Mouse (Mus musculus): ENCODE results near the gene Sarnp. TPM values are rescaled to one million over a fixed set of nuclear protein-coding genes. Genes with fewer than 3 reads are reported as not detected.

Gene Sarnp
- polyA plus RNA-seq, 1 experiment from 2014 or later, result 139 TPM

GRCm38 (mm10) chr10:128921251-128921650 lies 104.1 kb downstream of the Sarnp start:
- WGBS, result 53% methylated on average over 1 of the region's 1 CpGs
- H3K27ac ChIP-seq, result 0 out of 2 replicates have a peak overlapping the region, but pooled peaks have one; percentile 7
- no peaks in the 10 kb centered on the region for H3K9me3 ChIP-seq (ENCODE audit: control insufficient read depth, low read length)
- no peak overlapping the region for H3K9ac ChIP-seq
- no peaks in the 10 kb centered on the region for H3K27me3 ChIP-seq (ENCODE audit: control insufficient read depth, insufficient read depth, low read length)
- peaks cover 13% of the 10 kb centered on the region; the same call in 1 of the 2 replicates for H3K36me3 ChIP-seq (replicated peaks; ENCODE audit: control insufficient read depth, insufficient read depth)
- peak overlapping the region; percentile 62; the same call in 1 of the 2 replicates for H3K4me2 ChIP-seq (replicated peaks)
- ATAC-seq (ENCODE audit: low FRiP score) (no peak), DNase-seq (ENCODE audit: low spot score) (no peak)
- H3K4me1 ChIP-seq (replicated peaks; ENCODE audit: control insufficient read depth, insufficient read depth, low read length), result peaks cover 33% of the 10 kb centered on the region
- no peak overlapping the region for H3K4me3 ChIP-seq (replicated peaks; ENCODE audit: low read length)

- H3K4me3 ChIP-seq (replicated peaks; ENCODE audit: low read length), result peak overlapping the region; percentile 51
- DNase-seq (ENCODE audit: low spot score), result no peak
- peak overlapping the region; percentile 66 for H3K9ac ChIP-seq
- H3K4me2 ChIP-seq (replicated peaks), result peak overlapping the region; percentile 62
- H3K9me3 ChIP-seq (ENCODE audit: control insufficient read depth, low read length), result no peaks in the 10 kb centered on the region
- H3K27me3 ChIP-seq (ENCODE audit: control insufficient read depth, insufficient read depth, low read length), result no peaks in the 10 kb centered on the region
- H3K4me1 ChIP-seq (replicated peaks; ENCODE audit: control insufficient read depth, insufficient read depth, low read length), result peaks cover 33% of the 10 kb centered on the region
- ATAC-seq (ENCODE audit: low FRiP score), result no peak
- 71% methylated on average over 16 of the region's 16 CpGs for WGBS
- H3K36me3 ChIP-seq (replicated peaks; ENCODE audit: control insufficient read depth, insufficient read depth), result peaks cover 5% of the 10 kb centered on the region; the same call in 1 of the 2 replicates
- 0 out of 2 replicates have a peak overlapping the region, but pooled peaks have one; percentile 7 for H3K27ac ChIP-seq
Observed at GRCm38 (mm10) chr10:128921883-128922821, 105.0 kb downstream of the Sarnp start.

- H3K27me3 ChIP-seq (ENCODE audit: control insufficient read depth, insufficient read depth, low read length), result peaks cover 3% of the 10 kb centered on the region; the same call in 1 of the 2 replicates
- H3K4me2 ChIP-seq (replicated peaks), result peak within 1 kb of the TSS; percentile 62
- 4% methylated on average over 1 of the region's 1 CpGs for WGBS
- H3K4me1 ChIP-seq (replicated peaks; ENCODE audit: control insufficient read depth, insufficient read depth, low read length), result peaks cover 33% of the 10 kb centered on the region
- peak within 1 kb of the TSS; percentile 51 for H3K4me3 ChIP-seq (replicated peaks; ENCODE audit: low read length)
- DNase-seq (ENCODE audit: low spot score) (no peak), ATAC-seq (ENCODE audit: low FRiP score) (no peak)
- peak within 1 kb of the TSS; percentile 83 for H3K27ac ChIP-seq
- H3K9ac ChIP-seq, result peak within 1 kb of the TSS; percentile 66
- H3K36me3 ChIP-seq (replicated peaks; ENCODE audit: control insufficient read depth, insufficient read depth), result no peaks in the 10 kb centered on the region
- no peaks in the 10 kb centered on the region for H3K9me3 ChIP-seq (ENCODE audit: control insufficient read depth, low read length)
Observed at GRCm38 (mm10) chr10:128922822-128923012, 105.6 kb downstream of the Sarnp start, which contains the start of gene Rdh5. TSS of gene Rdh5 (minus strand) at chr10:128922888.

GRCm38 (mm10) chr10:128923013-128923691 lies 106.0 kb downstream of the Sarnp start:
- WGBS, result under 1% methylated on average over 42 of the region's 42 CpGs
- Histone ChIP-seq H3K4me1 (replicated peaks; ENCODE audit: control insufficient read depth, insufficient read depth, low read length) (peaks cover 29% of the 10 kb centered on the region), H3K36me3 (replicated peaks; ENCODE audit: control insufficient read depth, insufficient read depth) (no peaks in the 10 kb centered on the region), H3K4me2 (replicated peaks) (peak overlapping the region; percentile 62), H3K27me3 (ENCODE audit: control insufficient read depth, insufficient read depth, low read length) (peaks cover 5% of the 10 kb centered on the region; the same call in 1 of the 2 replicates), H3K4me3 (replicated peaks; ENCODE audit: low read length) (peak overlapping the region; percentile 51), H3K27ac (peak overlapping the region; percentile 83), H3K9ac (peak overlapping the region; percentile 66), H3K9me3 (ENCODE audit: control insufficient read depth, low read length) (no peaks in the 10 kb centered on the region)
- ATAC-seq (ENCODE audit: low FRiP score) (peak; percentile 95), DNase-seq (ENCODE audit: low spot score) (peak; percentile 90)

GRCm38 (mm10) chr10:128923935-128924334 lies 106.8 kb downstream of the Sarnp start, which contains the start of gene Bloc1s1:
TSS of gene Bloc1s1 (minus strand) at chr10:128924035.
- H3K27ac ChIP-seq, result peak within 1 kb of the TSS; percentile 83
- peaks cover 5% of the 10 kb centered on the region; the same call in 1 of the 2 replicates for H3K27me3 ChIP-seq (ENCODE audit: control insufficient read depth, insufficient read depth, low read length)
- ATAC-seq (ENCODE audit: low FRiP score) (peak; percentile 0; the same call in 1 of the 2 replicates), DNase-seq (ENCODE audit: low spot score) (no peak)
- H3K9ac ChIP-seq, result peak within 1 kb of the TSS; percentile 66
- peak within 1 kb of the TSS; percentile 51 for H3K4me3 ChIP-seq (replicated peaks; ENCODE audit: low read length)
- H3K4me2 ChIP-seq (replicated peaks), result peak within 1 kb of the TSS; percentile 62
- no peaks in the 10 kb centered on the region for H3K36me3 ChIP-seq (replicated peaks; ENCODE audit: control insufficient read depth, insufficient read depth)
- H3K9me3 ChIP-seq (ENCODE audit: control insufficient read depth, low read length), result no peaks in the 10 kb centered on the region
- peaks cover 26% of the 10 kb centered on the region for H3K4me1 ChIP-seq (replicated peaks; ENCODE audit: control insufficient read depth, insufficient read depth, low read length)
- 65% methylated on average over 9 of the region's 9 CpGs for WGBS

Other genes starting within 250 kb of the Sarnp start
- 1.5 and 1.8 TPM in 2 replicates for gene Erbb3, start 227.7 kb upstream of the Sarnp start, polyA plus RNA-seq (2014; fragmentation: Nextera tagmentation; extraction: Ambion mirVana)
- gene Rps26, start 190.6 kb upstream of the Sarnp start, polyA plus RNA-seq (2014; fragmentation: Nextera tagmentation; extraction: Ambion mirVana), result 450 and 573 TPM in 2 replicates
- gene Ikzf4, start 171.3 kb upstream of the Sarnp start, polyA plus RNA-seq (2014; fragmentation: Nextera tagmentation; extraction: Ambion mirVana), result 17.2 and 18.1 TPM in 2 replicates
- gene Suox, start 143.3 kb upstream of the Sarnp start, polyA plus RNA-seq (2014; fragmentation: Nextera tagmentation; extraction: Ambion mirVana), result 11.5 and 12.7 TPM in 2 replicates
- gene Rab5b, start 121.1 kb upstream of the Sarnp start, polyA plus RNA-seq (2014; fragmentation: Nextera tagmentation; extraction: Ambion mirVana), result 95.6 and 109 TPM in 2 replicates
- 0.79 and 0.85 TPM in 2 replicates for gene Pmel, start 113.1 kb upstream of the Sarnp start, polyA plus RNA-seq (2014; fragmentation: Nextera tagmentation; extraction: Ambion mirVana)
- 17.1 and 21.0 TPM in 2 replicates for gene Cdk2, start 112.3 kb upstream of the Sarnp start, polyA plus RNA-seq (2014; fragmentation: Nextera tagmentation; extraction: Ambion mirVana)
- gene Dgka, start 72.5 kb upstream of the Sarnp start, polyA plus RNA-seq (2014; fragmentation: Nextera tagmentation; extraction: Ambion mirVana), result 6.9 and 7.7 TPM in 2 replicates
- 38.6 and 42.0 TPM in 2 replicates for gene Pym1, start 69.4 kb upstream of the Sarnp start, polyA plus RNA-seq (2014; fragmentation: Nextera tagmentation; extraction: Ambion mirVana)
- gene Mmp19, start 26.4 kb upstream of the Sarnp start, polyA plus RNA-seq (2014; fragmentation: Nextera tagmentation; extraction: Ambion mirVana), result 0.65 and 0.80 TPM in 2 replicates
- gene Dnajc14, start 13.3 kb upstream of the Sarnp start, polyA plus RNA-seq (2014; fragmentation: Nextera tagmentation; extraction: Ambion mirVana), result 34.6 and 35.1 TPM in 2 replicates
- gene Tmem198b, start 13.0 kb upstream of the Sarnp start, polyA plus RNA-seq (2014; fragmentation: Nextera tagmentation; extraction: Ambion mirVana), result 13.3 and 14.8 TPM in 2 replicates
- gene Ormdl2, start 4.3 kb downstream of the Sarnp start, polyA plus RNA-seq (2014; fragmentation: Nextera tagmentation; extraction: Ambion mirVana), result 27.8 and 28.4 TPM in 2 replicates
- gene Gdf11, start 74.4 kb downstream of the Sarnp start, polyA plus RNA-seq (2014; fragmentation: Nextera tagmentation; extraction: Ambion mirVana), result 5.9 and 6.7 TPM in 2 replicates
- 215 and 239 TPM in 2 replicates for gene Cd63, start 83.7 kb downstream of the Sarnp start, polyA plus RNA-seq (2014; fragmentation: Nextera tagmentation; extraction: Ambion mirVana)
- gene Rdh5, start 105.6 kb downstream of the Sarnp start, polyA plus RNA-seq (2014; fragmentation: Nextera tagmentation; extraction: Ambion mirVana), result 17.6 and 20.4 TPM in 2 replicates
- gene Bloc1s1, start 106.7 kb downstream of the Sarnp start, polyA plus RNA-seq (2014; fragmentation: Nextera tagmentation; extraction: Ambion mirVana), result 228 and 269 TPM in 2 replicates
- 6.2 and 7.2 TPM in 2 replicates for gene Itga7, start 116.5 kb downstream of the Sarnp start, polyA plus RNA-seq (2014; fragmentation: Nextera tagmentation; extraction: Ambion mirVana)
- not detected in 2 replicates for gene Mettl7b, start 143.7 kb downstream of the Sarnp start, polyA plus RNA-seq (2014; fragmentation: Nextera tagmentation; extraction: Ambion mirVana)
- not detected in 2 replicates for gene Olfr9, start 172.1 kb downstream of the Sarnp start, polyA plus RNA-seq (2014; fragmentation: Nextera tagmentation; extraction: Ambion mirVana)
- gene Olfr763, start 193.5 kb downstream of the Sarnp start, polyA plus RNA-seq (2014; fragmentation: Nextera tagmentation; extraction: Ambion mirVana), result not detected in 2 replicates
- gene Olfr764-ps1, start 222.6 kb downstream of the Sarnp start, polyA plus RNA-seq (2014; fragmentation: Nextera tagmentation; extraction: Ambion mirVana), result not detected in 2 replicates
- not detected in 2 replicates for gene Olfr765, start 232.7 kb downstream of the Sarnp start, polyA plus RNA-seq (2014; fragmentation: Nextera tagmentation; extraction: Ambion mirVana)

Measured in hindbrain, embryonic 14.5 days (tissue).